Mouse (Mus musculus) cerebellum, postnatal 14 days (tissue): ENCODE measurements around the gene Med18.

Source experiments
- DNase-seq, 2 experiments: peaks; one replicate each; pipeline ENCODE4 v3.0.0; 2021; ENCODE audit warnings: mixed read lengths in 2 of 2

Gene Med18

DNA sequence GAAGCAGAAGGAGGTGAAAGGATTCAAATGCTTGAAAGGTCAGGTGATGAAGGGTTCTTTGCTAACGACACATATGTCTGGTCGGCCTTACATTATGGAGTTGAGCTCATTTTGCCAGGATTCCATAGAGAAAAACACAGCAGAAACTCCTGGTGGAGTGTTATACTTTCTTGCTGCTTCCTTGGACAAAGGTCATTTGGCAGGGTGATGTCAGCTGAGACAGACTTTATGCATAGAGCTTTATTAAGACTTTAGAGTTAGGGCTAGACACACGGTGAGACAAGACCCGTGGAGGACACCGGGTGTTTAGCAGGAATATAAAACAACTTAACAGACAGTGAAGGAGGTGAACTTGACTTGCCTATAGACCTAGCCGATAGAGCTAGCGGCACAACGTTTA is 14.1 kb upstream of the Med18 start:
- DNase-seq = no peak

DNA sequence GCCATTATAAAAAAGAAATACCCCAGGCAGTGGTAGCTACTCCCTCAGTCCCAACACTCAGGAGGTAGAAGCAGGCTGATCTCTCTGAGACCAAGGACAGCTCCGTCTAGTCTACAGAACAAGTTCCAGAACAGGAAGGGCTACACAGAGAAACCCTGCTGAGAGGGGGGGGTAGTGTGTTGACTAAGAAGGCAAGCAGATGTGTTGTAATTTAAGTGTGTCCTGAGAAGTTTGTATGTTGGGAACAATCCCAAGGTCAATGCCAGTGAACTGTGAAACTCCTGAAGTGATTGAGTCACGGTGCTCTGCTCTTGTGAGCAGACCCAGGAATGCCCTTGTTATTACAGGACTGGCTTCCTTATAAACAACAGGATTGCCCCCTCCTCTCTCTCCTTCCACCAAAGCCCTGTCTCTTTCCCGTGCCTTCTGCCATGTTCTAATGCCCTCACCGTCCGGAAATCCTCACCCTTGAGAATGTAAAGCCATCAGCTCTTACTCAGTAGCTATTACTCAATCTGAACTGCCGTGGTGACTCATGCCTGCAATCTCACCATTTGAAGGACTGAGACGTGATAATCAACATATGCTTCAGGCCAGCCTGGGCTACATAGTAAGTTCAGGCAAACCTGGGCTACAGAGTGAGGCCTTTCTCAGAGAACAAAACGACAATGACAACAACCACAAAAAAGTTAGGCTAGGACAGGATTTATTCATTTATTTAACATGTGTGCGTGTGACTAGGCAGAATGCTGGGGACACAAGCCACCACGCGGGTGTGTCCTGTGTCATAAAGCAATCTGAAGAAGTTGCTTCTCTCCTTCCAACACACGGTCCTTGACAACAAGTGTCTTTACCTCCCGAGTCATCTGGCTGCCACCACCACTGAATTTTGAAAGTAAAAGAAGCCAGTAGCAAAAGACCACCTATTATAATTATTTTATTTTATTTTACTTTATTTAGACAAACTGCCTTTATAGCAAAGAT is 12.5 kb upstream of the Med18 start:
- no peak for DNase-seq

DNA sequence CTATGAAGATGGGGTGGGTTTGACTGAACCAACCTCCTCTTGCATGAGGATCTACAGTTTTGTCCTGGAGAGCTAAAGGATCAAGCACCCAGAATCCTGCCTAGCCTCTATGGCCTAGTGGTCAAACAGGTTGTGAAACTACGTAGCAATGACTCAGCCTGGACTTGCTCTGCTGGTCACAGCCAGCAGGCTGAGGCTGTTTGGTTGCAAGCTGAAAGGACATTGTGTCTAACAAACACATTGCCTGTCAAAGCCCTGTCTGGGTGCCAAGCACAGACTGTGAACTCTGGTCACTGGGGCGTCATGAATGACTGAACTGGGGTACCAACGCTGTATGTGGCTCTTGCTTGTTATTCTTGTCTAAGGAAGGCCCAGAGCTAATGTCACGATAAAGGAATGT is 10.9 kb upstream of the Med18 start:
- DNase-seq = no peak

DNA sequence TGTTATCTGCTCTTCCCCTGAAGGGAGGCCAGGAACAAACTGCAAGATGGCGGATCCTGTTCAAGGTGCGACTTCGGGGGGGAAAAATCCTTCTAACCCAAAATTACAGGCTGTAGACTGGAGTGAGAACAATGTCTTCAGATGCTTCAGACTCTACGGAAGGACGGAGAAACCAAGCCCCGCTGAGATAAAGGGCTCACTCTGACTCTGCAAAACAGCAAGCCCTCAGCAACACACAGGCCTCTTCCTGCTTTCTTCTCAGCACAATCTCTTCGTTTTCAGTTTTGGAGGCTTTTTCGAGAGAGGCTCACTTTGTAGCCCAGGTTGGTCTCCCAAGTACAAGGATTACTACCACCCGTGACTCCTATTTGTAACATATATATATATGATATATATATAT is 9.7 kb upstream of the Med18 start:
- DNase-seq = no peak

DNA sequence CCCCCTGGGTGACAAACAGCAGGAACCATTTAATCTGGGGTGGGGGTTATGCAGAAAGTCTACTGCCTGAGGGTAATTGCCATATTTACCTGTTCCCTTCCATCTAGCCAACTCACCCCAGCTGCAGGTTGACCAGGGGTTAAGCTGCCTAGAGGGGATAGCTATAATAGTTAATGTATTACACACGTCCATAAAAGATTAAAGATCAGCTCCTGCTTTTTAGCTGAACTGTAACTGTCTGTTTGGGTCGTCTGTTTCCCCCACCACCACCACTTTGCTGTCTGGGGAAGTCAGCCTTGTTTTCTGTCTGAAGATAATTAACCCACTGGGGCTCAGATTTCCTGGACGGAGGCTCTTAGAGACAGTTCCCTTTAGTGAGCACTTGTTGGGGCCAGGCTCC is 6.2 kb upstream of the Med18 start:
- DNase-seq = no peak

DNA sequence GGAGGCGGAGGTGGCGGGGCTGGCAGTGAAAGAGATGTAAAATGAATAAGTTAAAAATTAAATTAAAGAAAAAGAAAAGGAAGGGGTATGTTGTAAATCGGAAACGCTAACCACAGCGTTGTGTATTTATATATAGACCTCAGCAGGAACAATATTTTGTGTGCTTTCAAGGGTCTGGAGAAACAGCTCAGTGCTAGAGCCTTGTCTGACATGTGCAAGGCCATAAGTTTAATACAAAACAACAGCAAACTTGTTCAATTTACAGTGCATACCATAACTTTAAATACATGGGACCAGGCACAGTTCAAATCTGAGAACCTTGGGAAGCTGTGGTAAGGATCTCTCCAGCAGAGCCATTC is 513 bp upstream of the Med18 start:
- DNase-seq = no peak

DNA sequence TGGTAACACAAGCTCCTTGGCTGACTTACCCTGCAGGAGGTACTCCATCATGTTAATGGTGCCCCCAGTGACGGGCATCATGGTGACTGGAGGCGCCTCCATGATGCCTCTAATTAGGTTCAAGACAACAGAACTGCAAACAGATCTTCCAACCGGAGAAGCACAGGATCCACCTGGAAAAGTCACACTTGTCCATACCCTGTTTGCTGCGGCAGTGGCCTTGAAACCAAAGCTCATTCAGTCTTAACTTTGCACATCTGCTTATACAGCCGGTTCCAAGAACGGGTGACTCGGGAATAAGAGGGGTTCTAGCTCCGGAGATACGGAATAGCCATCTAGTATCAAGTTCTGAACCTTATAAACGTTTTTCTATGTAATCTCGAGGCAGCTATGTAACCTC is 885 bp downstream of the Med18 start:
- DNase-seq = peak in 1 of 2 experiments; percentile 6

DNA sequence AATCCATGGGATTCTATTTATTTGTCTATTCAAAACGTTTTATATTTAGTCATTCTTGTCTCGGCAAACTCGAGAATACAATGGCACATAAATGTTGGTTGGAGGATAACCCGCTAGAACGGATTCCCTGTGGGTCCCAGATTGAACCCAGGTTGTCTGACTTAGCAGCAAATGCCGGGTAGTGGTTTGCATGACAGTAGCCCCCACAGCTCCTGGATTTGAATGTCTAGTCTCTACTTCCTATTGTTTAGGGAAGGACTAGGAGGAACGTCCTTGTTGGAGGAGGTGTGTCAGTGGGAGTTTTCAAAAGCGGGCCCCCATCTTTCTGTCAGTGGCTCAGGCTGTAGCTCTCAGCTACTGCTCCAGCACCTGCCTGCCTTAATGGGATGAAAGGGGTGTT is 3.5 kb downstream of the Med18 start:
- DNase-seq = no peak

DNA sequence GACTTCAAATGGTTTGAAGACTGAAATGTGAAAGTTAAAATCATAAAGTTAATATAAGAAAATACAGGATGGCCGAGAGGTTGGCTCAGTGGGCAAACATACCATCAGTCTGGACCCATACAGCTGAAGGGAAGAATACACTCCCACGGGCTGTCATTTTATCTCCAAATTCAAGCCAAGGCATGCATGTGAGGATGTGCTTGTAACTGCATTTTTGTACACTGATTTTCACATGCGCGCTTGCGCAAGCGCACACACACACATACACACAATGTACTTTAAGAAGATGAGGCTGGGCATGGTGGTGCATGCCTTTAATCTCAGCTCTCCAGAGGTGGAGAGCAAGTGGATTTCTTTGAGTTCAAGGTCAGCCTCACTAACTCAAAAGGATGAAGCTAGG is 8.2 kb downstream of the Med18 start:
- DNase-seq = no peak

DNA sequence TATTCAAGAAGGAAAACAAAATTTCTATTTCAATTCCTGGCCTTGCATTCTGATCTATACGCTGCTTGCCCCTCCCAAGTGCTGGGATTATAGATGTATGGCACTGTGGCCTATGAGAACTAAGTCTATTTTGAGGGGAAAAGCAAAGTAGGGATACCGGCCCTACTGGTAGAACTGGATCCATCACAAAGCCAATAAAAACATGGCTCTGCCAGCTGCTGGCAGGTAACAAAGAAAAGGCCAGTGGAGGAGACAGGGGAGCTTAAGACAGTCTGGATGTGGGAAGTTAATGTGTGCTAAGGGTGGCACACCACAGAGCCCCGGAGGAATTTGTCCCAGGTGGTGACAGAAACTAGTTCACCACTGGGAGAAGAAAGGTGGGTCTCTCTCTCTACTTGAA is 8.6 kb downstream of the Med18 start:
- DNase-seq = no peak

DNA sequence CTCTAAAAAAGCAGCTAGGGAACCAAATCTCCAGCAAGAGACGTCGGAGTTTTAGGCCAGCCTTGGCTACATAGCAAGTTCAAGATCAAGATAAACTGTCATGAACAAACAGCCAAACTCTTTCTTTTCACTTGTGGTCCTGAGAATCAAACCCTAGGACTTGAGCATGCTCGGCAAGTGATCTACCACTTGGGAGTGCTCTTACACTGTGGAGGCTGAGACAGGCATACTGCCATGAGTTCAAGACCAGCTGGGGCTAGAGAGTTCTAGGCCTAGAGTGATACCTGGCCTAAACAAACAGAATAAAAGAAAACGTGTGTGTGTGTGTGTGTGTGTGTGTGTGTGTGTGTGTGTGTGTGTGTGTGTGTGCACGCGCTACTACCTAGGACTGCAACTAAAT is 9.5 kb downstream of the Med18 start:
- no peak for DNase-seq

DNA sequence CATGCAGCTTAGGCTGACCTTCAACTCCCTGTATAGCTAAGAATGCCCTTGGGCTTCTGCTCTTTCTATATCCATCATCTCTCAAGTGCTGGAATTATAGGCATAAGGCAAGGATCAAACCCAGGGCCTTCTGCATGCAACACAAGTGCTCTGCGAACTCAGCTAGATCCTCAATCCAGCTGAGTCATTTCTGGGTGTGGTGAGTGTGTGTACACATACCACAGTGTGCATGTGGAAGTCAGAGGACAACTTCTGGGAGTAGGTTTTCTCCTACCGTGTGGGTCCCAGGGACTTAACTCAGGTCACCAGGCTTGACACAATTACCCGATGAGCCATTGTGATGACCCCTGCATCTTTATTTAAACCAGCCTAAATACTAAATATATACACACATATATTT is 13.9 kb downstream of the Med18 start:
- no peak for DNase-seq

DNA sequence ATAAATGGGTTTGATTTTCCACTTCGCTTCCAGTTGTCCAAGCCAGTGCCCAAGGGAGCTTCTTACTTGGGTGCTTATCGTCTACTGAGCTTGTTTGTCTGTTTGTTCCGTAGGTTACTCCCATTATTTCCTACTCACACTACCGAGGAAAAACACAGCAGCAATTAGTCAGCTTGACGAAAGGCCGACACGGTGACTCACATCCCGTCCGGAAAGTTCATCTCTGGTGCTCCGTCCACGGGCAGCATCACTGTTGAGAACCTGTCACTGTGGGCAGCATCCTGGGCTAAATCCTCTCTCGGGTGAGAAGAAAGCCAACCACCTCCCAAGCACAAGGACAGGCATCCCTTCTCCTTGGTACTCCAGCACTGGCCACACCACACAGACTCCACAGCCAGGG is 17.6 kb downstream of the Med18 start:
- DNase-seq = no peak

DNA sequence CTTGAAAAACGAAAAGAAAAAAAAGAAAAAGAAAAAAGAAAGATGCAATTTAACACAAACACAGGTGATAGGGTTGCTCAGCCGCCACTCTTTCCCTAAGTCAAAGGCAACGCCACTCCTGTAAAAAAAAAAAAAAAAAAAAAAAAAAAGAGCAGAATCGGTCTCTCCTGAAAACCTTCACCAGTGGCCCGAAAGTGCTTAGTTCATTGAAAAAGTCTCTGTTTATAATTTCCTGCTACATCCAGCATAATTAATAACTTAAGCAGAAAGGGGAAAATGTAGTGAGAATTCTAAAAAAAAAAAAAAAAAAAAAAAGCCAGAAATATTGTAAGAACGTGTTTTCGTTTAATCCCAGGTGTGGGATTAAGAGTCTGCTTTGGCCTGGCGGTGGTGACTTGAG is 19.2 kb downstream of the Med18 start:
- no peak for DNase-seq

DNA sequence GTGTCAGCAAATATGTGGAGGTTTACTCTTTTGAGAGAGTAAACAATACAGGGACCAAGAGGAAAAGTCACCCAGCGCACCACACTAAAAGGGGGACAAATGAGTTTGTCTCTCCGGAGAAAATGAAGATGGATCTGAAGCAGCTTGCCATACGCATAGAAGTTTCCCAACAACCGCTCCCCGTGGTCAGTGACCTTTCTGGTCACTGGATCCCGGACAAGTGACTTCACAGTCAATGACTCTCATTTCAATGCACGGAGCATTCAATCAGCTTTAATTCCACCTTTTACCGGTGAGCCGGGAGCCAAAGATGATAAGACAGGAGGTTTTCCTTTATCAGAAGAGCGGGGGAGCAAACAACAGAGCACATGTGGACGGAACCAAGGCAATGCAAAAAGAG is 25.9 kb downstream of the Med18 start:
- no peak for DNase-seq

DNA sequence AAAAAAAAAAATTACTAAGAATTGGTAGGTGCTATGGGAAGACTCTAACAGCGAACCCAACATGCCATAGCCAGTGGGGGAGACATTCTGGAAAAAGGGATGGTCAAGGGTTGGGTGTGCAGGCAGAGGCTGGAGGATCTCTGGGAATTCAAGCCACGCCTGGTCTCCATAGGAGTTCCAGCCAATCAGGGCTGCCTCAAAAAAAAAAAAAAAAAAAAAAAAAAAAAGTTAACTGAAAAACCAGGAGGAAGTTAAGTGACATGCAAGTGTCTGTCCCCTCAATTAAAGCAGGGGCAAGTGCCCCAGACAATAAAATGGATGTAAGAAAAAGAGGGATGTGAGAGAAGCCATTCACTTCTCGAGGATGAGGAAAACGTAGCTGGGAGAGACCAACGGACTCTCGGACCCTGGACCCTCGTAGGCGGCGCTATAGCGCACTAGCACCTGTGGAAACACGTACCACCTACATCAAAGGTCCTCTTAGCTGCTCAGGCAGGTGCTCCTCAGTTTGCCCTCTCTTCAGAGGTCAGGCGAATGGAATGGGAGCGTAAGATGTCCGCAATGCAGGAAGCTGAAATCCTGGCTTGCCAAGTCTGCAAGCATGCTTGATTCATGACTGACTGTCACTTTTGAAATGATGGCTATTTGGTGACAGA is 30.9 kb downstream of the Med18 start:
- no peak for DNase-seq

DNA sequence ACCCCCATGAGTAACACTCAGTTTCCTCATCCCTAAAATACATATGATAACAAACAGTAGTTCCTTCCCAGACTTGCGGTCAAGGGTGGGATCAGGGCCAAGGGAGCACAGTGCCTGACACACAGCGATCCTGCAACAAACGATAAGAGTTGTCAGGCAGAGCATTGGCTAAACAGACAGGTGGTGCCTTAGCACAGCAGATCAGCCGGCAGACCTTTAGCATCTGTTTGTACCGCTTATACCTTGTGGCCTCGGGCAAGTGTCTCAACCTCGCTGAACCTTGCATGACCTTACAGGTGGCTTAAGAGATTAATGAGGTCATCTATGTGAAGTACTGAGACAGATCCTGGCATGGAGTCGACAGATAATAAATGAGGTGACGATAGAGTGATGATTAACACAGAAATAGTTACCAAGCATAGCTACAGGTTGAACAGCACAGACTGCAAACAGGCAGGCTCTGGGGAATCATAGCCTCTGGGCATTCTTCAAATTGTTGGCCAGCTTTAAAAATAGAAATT is 35.6 kb downstream of the Med18 start:
- no peak for DNase-seq

DNA sequence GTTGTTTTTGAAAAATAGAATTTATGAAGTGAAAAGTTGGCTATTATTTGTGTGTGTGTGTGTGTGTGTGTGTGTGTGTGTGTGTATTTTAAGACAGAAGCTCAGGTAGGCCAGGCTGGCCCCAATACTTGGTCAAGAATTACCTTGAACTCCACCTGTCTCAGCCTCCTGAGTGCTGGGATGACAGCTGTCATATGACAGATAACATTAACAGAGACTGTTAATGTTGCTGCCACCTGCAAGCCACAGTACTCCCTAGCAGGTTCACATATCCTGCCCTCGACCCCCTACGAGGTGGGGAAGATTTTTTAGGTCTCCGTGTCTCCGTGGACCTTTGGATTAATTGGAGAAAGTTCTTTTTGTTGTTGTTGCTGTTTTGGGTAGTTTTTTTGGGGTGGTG is 36.2 kb downstream of the Med18 start:
- DNase-seq = no peak

DNA sequence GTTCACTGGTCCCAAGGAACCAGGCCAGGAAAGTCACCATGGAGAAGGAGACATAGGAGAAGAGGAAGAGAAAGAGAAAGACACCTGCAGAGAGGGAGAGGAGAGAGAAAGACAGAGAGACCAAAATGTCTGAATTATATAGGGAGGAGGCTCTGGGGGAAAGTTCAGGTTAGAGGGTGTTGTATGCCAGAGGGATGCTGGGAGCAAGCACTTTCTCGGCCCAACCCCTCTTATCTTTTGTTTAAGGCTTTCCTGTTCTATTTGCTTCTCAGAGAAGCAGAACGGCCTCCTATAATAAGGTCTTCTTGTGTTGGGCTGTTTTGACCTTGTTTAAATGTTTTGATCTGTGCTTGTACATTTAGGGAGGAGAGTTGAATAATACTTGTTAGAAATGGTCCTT is 37.7 kb downstream of the Med18 start:
- no peak for DNase-seq

DNA sequence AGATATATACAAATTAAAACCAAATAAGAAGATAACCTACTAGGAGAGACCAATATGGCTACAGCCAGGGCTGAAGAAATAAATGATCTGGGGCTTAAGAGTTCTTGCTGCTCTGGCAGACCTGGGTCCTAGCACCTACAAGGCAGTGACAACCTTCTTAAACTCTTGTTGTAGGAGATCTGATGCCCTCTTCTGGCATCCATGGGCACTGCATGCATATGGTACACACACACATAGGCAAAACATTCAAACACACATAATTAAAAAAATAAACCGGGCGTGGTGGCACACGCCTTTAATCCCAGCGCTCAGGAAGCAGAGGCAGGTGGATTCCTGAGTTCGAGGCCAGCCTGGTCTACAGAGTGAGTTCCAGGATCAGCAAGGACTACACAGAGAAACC is 39.0 kb downstream of the Med18 start:
- DNase-seq = peak in 1 of 2 experiments; percentile 34

DNA sequence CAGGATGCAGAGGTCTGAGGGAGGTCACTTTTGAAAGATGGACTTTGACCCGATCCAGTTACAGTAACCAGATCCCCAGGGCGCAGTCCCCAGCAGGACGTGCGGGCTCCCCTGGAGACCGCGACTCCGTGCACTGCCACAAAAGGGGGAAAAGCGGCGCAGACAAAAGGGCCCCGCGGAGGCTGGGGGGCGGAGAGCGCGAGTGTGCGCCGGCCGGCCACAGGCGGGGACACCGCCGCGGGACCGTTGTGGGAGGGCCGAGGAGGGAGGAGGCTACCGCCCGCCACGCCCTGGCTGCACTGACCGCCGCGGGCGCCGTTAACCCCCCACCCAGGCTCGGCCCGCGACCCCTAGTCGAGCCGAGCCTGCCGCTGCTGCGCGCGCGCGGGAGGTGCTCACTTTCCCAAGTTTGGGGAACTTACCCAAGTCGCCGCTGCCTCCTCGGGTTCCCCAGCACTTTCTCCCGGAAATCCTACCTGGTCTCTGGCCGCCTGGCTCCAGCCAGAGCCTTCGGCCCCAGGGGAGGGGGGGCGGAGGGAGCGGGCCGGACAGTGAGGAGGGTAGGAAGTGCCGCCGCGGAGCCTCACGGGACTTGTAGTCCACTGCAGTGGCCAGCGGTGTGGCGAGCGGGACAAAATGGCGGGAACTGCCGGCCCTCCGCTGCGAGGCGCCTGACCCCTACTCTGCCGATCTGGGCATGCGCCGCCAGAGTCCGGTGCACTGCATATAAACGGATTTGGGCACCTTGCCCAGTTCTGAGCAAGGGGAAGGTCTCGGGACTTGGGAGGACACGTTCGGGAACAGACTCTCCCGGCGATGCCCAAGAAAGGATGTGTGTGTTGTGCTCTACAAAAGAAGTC is 41.6 kb downstream of the Med18 start, which contains the start of gene Phactr4:
Phactr4 (minus strand) TSS at position 567 of the 860 bp plus-strand sequence.
- peak; percentile 93 to 95 for DNase-seq

DNA sequence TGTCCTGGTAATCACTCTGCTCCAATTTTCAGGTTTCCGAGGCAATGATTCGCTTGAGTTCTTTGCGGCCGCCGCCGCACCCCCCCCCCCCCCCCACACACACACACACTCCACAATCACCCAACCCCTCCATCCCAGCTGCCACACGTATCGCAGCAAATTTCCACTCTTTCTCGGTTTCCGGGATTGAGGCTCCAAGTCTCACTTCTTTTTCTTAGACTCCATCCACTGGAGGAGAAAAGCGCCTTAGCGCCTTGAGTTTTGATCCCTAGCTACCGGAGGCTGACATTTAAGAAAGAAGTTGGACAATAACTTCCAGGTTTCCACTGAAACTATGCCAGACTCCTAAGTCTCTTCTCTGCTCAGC is 42.2 kb downstream of the Med18 start:
- DNase-seq = peak in 1 of 2 experiments; percentile 9

DNA sequence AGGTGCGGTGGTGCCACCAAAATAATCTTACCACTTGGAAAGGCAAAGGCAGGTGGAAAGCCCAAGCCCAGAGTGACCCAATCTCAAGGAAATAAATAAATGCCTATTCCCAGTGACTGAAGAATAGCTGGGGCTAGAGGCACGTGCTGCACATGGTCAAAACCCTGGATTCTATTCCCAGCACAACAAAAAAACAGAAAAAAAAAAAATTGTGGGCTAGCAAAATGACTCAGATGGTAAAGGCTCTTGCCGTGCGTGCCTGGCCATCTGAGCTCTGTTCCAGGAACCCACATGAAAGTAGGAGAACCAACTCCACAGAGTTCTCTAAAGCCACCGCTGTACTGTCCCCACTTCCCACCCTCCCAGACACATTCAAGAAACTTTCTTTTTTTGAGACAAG is 43.2 kb downstream of the Med18 start:
- no peak for DNase-seq
